Mouse (Mus musculus) hindbrain, postnatal 0 days (tissue): ENCODE results near the gene Rflnb. TPM values are rescaled to one million over a fixed set of nuclear protein-coding genes. Genes with fewer than 3 reads are reported as not detected.

Experiments
- ATAC-seq: fragments of 200-750 bp; cut with Nextera tagmentation; 2 replicates; pipeline ENCODE4 v1.8.0; 2017; ENCODE audit warnings: mild to moderate bottlenecking, moderate TSS enrichment, moderate library complexity
- DNase-seq: peaks from one replicate; pipeline ENCODE4 v3.0.0-alpha.2; 2015; ENCODE audit warnings: low spot score
- H3K27ac ChIP-seq: fragments of 300-500 bp; sonication (generic); 2 replicates; pipeline ENCODE4 v1.5.1; 2014; ENCODE audit warnings: mild to moderate bottlenecking
- H3K27me3 ChIP-seq: fragments of 300-500 bp; sonication (generic); 2 replicates; pipeline ENCODE4 v1.6.1; 2014; ENCODE audit warnings: low read length, mixed read lengths; ENCODE audit not compliant: insufficient read depth
- H3K36me3 ChIP-seq: fragments of 300-500 bp; sonication (generic); 2 replicates; pipeline ENCODE4 v1.6.1; 2014; ENCODE audit warnings: low read length, mixed read lengths; ENCODE audit not compliant: insufficient read depth
- H3K4me1 ChIP-seq: fragments of 300-500 bp; sonication (generic); 2 replicates; pipeline ENCODE4 v1.6.1; 2014; ENCODE audit warnings: antibody characterized with exemption, low read length, mixed read lengths; ENCODE audit not compliant: insufficient read depth
- H3K4me2 ChIP-seq: fragments of 300-500 bp; sonication (generic); 2 replicates; pipeline ENCODE4 v1.6.1; 2014; ENCODE audit warnings: low read depth, mild to moderate bottlenecking, low read length, moderate library complexity, mixed read lengths
- H3K4me3 ChIP-seq: fragments of 300-500 bp; sonication (generic); 2 replicates; pipeline ENCODE4 v1.5.1; 2014; ENCODE audit warnings: low read length
- H3K9ac ChIP-seq: fragments of 300-500 bp; sonication (generic); replicated peaks from 2 replicates; pipeline ENCODE4 v1.6.1; 2014; ENCODE audit warnings: mild to moderate bottlenecking, low read length, moderate library complexity, mixed read lengths
- H3K9me3 ChIP-seq: fragments of 300-500 bp; sonication (generic); 2 replicates; pipeline ENCODE4 v1.6.1; 2016; ENCODE audit warnings: low read length, mixed read lengths
- CTCF ChIP-seq: IDR thresholded peaks from 2 replicates; pipeline ENCODE4 v1.5.1; 2016; ENCODE audit warnings: antibody characterized with exemption, control low read depth, low read depth
- WGBS: fragments of 180-500 bp; shearing (Covaris S2); extraction: QIAGEN DNeasy Blood & Tissue Kit; methylation state at CpG from one replicate; pipeline ENCODE4 v1.1.7; 2014; 5-methylcytosine and 5-hydroxymethylcytosine counted together
- polyA plus RNA-seq: library from polyadenylated mRNA; unstranded; fragments of >200 nt; fragmentation: Nextera tagmentation; extraction: Ambion mirVana; gene quantifications from 2 replicates; pipeline ENCODE4 v1.2.1, GENCODE M21; 2015
- total RNA-seq: library from RNA; depleted of rRNA; stranded (reverse); fragments of >200 nt; gene quantifications from 2 replicates; pipeline ENCODE4 v1.2.3, GENCODE M21; 2014; rRNA removed

Rflnb gene
- total RNA-seq, result 13.6 and 17.4 TPM in 2 replicates
- polyA plus RNA-seq, result 14.9 and 15.3 TPM in 2 replicates

DNA sequence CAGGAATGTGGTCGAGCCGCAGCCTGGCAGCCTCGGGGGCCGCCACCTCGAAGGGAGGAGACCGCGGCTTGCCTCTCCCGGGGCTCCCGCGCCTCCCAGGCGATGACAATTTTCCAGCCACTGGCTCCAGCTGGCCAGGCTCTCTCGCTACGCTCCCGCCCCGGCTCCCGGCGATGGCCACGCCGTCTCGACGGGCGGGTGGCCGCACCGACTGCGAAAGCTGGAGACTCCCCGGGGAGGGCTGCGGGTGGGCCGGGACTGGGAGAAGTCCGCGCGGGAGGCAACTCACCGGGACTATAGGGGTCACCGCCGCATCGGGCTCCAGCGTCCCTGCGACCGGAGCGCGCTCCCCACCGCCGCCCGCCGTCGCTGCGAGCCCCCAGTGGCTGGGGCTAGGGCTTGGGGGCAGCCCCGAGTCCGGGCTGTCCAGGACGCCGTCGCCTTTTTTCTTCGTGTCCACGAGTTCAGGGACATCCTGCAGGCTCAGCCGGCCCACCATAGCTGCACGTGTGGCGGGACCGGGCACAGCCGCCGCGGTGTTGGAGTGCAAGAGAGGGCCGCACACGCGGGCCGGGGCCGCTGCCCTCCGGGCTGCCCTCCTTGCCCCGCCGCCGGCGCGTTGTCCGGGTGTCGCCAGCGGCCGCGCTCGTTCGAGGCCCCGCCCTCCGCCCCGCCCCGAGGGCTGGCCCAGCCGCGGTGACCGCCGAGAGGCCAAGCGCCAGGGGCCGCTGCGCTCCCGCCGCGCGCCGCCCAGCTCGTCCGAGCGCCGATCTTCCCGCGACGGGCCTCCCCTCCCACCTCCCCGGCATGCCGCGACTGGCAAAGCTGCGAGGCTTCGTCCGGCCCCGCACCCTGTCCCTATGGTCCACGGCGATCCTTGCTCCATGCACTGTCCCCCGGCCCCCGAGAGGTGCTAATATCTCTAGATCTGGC is at the start of gene Rflnb:
TSS of gene Rflnb (minus strand) at position 644 of the 933 bp plus-strand sequence.
- ATAC-seq, result peak; percentile 84
- DNase-seq, result peak; percentile 82
- 1% methylated on average over 103 of the region's 112 CpGs for WGBS
- no peak for TF ChIP-seq CTCF
- Histone ChIP-seq H3K4me2 (peak within 1 kb of the TSS; percentile 90), H3K36me3 (no peaks in the 10 kb centered on the region), H3K4me3 (peak within 1 kb of the TSS; percentile 64), H3K27ac (peak within 1 kb of the TSS; percentile 48; the same call in 1 of the 2 replicates), H3K4me1 (no peaks in the 10 kb centered on the region; the same call in 1 of the 2 replicates), H3K9me3 (no peaks in the 10 kb centered on the region; the same call in 1 of the 2 replicates), H3K27me3 (no peaks in the 10 kb centered on the region), H3K9ac (peak within 1 kb of the TSS; percentile 71)

DNA sequence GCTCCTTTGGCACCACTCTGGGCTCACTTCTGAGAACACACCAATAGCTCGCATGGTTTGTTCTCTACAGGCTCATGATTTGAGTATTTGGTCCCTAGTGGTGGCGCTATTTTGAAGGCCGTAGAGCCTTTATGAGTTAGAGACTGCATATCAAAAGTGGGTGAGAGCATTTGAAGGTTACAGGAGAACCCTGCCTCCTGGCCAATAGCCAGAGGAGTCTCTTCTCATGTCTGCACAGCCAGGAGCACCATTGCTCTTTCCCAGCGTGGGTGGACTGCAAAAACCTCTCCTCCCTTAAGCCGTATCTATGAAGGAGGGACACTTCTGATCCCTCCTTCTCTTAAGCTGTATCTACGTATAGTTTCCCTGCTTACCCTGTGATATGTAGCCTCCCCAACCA is 49.8 kb upstream of the Rflnb start:
- ATAC-seq, result no peak

DNA sequence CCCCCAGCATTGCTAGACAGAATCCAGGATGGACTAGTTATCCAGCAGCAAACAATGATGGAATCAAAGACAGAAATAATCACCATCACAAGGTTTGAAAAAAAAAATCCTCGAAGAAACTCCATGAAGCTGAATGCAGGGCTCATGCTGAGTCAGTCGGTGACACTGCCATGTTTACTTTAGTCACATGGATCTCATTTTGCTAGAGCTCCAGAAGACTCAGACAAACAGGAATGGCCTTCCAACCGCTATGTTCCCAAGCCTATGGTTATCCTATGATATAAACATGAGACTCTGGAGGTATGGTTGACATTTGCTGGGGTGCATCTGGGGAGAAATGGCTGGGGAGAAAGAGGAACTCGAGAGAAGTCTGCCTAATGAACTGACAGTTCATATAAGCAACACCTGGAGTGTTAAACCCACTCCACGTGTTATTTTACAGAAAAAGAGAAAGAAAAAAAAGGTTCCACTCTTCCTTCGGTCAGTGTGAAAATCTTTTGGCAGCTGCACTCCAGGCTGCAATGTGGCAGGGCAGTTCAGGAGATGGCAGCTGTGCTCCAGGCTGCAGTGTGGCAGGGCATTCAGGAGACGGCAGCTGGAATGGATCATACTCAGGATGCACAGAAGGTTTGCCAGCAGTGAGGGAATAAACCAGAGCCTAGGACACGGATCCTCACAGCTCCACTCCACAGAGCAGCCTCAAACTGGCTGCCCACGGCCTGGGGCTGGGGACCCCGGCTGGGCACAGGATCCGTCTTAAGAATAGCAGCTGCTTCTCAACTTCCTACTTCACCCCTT is 46.9 kb upstream of the Rflnb start:
- Histone ChIP-seq H3K4me3 (no peak overlapping the region), H3K9me3 (no peaks in the 10 kb centered on the region), H3K36me3 (peaks cover 27% of the 10 kb centered on the region; the same call in 1 of the 2 replicates), H3K27ac (no peak overlapping the region), H3K9ac (no peak overlapping the region), H3K27me3 (no peaks in the 10 kb centered on the region), H3K4me2 (no peak overlapping the region), H3K4me1 (no peaks in the 10 kb centered on the region)
- no peak for ATAC-seq
- DNase-seq, result no peak
- no peak for TF ChIP-seq CTCF
- 59% methylated on average over 11 of the region's 11 CpGs for WGBS

More for the DNA sequence above, 49.8 kb upstream of the Rflnb start:
- no peak overlapping the region for H3K27ac ChIP-seq
- no peaks in the 10 kb centered on the region for H3K4me1 ChIP-seq
- TF ChIP-seq CTCF, result no peak
- no peak for DNase-seq
- 88% methylated on average over 6 of the region's 6 CpGs for WGBS
- peaks cover 36% of the 10 kb centered on the region for H3K36me3 ChIP-seq
- no peak overlapping the region for H3K9ac ChIP-seq
- no peaks in the 10 kb centered on the region for H3K27me3 ChIP-seq
- no peaks in the 10 kb centered on the region for H3K9me3 ChIP-seq
- no peak overlapping the region for H3K4me3 ChIP-seq
- H3K4me2 ChIP-seq, result no peak overlapping the region

DNA sequence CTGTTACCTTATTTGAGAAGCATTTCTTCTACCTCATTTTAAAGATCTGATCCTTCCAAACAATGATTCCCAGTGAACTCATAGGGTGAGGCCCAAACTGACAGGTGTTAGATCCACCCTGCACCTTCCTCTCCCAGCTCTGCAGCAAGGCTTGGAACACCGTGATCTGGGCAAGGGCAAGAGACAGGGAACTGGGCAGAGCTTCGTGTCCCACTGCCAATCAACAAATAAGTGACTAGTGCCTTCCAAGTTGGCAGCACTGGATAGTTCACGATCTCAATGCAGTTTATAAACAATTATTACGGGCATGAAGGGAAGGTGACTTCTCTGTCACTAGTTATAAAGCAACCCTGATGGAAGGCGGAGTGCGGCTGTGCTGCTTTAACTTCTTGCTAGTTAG is 42.2 kb upstream of the Rflnb start:
- Histone ChIP-seq H3K9me3 (no peaks in the 10 kb centered on the region), H3K4me1 (no peaks in the 10 kb centered on the region), H3K27me3 (no peaks in the 10 kb centered on the region), H3K9ac (no peak overlapping the region), H3K4me2 (no peak overlapping the region), H3K36me3 (peaks cover 20% of the 10 kb centered on the region), H3K27ac (no peak overlapping the region), H3K4me3 (no peak overlapping the region)
- no peak for TF ChIP-seq CTCF
- no peak for DNase-seq
- ATAC-seq, result no peak
- WGBS, result 87% methylated on average over 6 of the region's 6 CpGs

DNA sequence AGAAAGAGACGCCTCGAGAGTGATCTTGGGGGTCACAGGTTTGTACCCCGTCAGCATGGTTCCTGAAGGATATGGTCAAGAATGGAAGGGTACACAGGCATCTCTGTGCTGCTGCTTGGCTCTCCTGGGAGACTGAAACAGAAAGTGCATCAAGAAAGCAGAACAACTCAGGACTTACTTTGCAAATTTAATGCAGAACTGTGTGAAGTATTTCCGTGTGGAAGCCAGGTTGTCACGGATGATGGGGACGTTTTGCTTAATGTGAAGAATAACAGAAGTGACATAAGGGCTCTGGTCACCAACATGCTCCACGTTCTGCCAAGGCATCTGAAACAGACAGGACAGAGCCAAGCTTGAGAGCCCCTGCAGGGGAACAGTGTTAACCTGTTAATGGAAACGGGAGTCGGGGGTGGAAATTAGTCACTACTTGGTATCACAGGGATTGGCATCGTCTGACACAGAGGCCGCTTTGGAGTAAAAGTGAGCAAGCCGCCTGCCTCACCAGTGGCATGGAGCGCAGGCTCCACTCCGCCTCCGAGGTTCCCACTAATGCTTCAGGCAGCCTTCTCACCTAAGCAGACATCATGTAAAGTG is 39.1 kb upstream of the Rflnb start:
- H3K4me3 ChIP-seq, result no peak overlapping the region
- H3K9me3 ChIP-seq, result no peaks in the 10 kb centered on the region
- H3K4me2 ChIP-seq, result no peak overlapping the region
- H3K4me1 ChIP-seq, result no peaks in the 10 kb centered on the region
- ATAC-seq, result no peak
- H3K9ac ChIP-seq, result no peak overlapping the region
- peaks cover 12% of the 10 kb centered on the region for H3K36me3 ChIP-seq
- no peak for DNase-seq
- no peak for TF ChIP-seq CTCF
- H3K27ac ChIP-seq, result no peak overlapping the region
- WGBS, result 79% methylated on average over 15 of the region's 15 CpGs
- no peaks in the 10 kb centered on the region for H3K27me3 ChIP-seq

DNA sequence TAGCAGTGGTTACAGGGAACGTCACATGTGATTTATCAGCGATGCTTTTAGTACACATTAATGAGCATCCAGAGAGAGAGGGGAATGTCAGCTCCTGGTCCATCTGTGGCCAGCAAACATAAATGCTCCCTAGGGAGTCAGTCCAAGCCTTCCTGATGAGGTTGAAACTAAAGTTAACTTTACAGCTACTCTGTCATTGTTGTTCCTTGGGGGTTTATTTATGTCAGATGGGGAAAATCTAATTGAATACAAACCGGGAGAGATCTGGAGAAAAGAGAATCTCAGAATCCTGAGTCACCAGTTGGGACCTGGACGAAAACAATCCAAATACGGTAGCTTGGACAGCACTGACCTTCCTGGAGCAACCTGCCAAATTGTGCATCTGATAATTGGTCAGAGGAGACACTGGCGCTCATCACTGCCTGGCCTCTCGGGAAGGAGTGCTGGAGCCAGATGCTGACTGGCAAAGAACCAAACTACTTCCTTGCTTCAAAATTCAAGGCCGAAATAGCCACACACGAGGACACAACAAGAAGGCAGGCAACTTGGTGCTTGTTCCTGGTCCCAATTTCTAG is 38.0 kb upstream of the Rflnb start:
- H3K36me3 ChIP-seq, result peaks cover 7% of the 10 kb centered on the region
- H3K4me1 ChIP-seq, result no peaks in the 10 kb centered on the region
- no peak overlapping the region for H3K9ac ChIP-seq
- WGBS, result 67% methylated on average over 9 of the region's 9 CpGs
- H3K27me3 ChIP-seq, result no peaks in the 10 kb centered on the region
- no peaks in the 10 kb centered on the region for H3K9me3 ChIP-seq
- DNase-seq, result peak; percentile 28
- H3K4me3 ChIP-seq, result no peak overlapping the region
- no peak for ATAC-seq
- H3K27ac ChIP-seq, result no peak overlapping the region
- no peak overlapping the region for H3K4me2 ChIP-seq
- TF ChIP-seq CTCF, result no peak
